Mouse (Mus musculus): Measurements from ENCODE around the gene Zfp593. TPM values are rescaled to one million over a fixed set of nuclear protein-coding genes. Genes with fewer than 3 reads are reported as not detected.

Zfp593 gene
- total RNA-seq, 2 experiments from 2014 or later: 4.5 to 4.7 TPM

DNA sequence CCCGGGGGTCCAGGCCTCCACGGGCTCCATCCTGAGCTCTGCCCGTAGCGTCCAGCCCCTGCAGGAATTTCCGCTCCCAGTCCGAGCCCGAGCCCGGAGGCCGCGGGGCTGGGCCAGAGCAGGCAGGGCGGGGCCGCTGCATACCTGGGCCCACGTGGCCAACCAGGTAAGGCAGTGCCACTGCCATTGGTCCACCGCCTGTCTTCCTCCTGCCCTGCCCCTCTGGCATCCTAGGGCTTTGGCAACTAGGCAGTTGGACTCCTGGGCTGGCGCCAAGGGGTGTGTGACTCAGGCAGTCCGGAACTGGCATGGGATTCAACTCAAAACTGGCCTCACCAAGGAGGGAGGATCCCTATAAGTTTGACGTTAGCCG, 7.1 kb downstream of the Zfp593 start, which contains the start of gene Cnksr1:
Gene Cnksr1 (minus strand): TSS at position 121 of the 373 bp plus-strand sequence.
- intact Hi-C loops (cut with DNase I): no loop called here
- DNase-seq: peak; percentile 67 to 77

DNA sequence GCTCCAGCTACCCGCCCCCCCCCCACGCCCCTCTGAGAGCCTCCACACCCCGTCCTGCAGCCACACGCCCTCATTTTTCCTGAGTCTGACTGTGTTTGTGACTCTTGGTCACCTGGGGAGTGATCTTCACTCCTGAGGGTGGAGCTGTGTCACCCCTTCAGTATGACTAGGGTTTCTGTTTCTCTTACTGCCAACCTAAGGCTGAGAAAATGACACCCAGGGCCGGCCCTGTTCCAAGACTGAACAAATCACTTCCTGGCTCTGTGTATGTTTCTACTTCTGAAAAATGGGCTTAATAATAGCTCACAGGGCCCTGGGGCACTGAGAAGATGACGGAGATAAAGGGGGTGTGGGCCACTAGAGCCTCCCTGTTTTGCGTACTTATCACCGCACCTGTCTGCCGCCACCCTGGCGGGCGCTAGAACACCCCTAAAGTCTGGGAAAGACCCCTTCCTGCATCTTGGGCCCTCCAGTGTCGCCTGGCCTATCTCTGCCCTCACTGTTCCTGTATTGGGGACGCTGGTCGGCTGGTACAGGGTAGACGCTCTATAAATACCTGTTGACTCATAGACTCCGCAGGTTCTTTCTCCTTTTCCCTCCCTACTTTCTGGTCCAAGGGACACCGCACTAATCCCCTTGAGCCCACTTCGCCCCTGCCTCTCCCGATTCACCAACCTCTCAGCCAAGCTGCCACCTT, 7.7 kb downstream of the Zfp593 start:
- intact Hi-C loops (cut with DNase I): no loop called here
- DNase-seq: no peak

DNA sequence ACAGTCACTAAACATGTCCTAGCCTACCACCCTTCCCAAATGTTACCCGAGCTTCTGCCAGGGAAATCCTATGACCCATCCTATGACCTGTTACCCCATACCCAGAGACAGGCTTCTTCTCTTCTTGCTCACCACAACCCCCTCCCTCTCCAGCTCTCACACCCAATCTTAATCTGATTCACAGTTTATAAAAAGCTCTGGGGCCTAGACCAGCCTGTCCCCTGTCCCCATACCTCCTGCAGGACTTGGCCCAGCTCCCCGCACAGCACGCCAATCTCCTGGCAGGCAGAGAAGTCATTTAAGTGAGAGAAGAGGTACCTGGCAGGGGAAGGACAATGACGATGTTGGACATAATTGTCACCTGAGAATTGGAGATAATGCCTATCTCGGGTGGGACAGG, 10.5 kb downstream of the Zfp593 start:
- peak in 1 of 2 experiments; percentile 44 for DNase-seq

DNA sequence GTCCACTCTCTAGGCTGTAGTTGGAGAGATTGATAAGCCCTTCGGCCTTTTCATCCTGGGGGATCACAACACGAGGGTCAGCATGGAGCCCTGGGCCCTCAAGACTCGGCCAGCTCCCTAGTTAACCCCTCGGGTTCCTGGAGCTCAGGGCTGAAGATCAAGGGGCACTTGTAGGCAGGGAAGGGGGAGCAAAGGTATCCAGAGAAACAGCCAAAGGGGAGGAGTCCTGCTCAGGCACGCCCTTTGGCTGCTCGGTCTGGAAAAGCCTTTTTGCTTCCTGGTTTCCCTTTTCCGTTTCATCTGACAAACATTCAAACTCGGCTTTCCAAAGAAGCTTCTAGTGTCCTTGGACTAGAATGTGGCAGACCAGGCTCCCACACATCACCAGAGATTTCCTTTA, 15.0 kb downstream of the Zfp593 start:
- intact Hi-C loops (cut with DNase I): no loop called here
- no peak for DNase-seq

More for the DNA sequence above, 10.5 kb downstream of the Zfp593 start:
- intact Hi-C loops (cut with DNase I): no loop called here

DNA sequence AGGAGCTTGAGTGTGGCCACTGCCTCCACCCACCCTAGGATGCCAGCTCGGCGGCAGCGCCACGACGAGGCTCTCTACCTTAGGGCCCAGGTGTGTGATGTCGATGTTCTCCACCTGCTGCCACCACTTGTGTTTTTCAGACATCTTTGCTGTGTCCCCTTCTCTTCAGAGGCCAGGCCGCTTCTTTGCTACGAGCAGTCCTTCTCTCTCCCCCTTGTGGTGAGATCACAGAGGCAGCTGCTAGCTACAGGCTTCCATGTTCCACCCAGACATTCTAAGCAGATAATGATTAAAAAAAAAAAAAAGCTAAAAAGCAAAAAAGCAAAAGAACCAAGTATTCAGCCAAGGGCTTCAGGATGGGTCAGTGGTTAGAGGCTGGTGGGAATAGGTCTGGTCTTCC, 18.2 kb downstream of the Zfp593 start, which contains the start of gene Catsper4:
Gene Catsper4 (minus strand): TSS at position 190 of the 400 bp plus-strand sequence.
- DNase-seq: no peak
- intact Hi-C loops (cut with DNase I): no loop called here

DNA sequence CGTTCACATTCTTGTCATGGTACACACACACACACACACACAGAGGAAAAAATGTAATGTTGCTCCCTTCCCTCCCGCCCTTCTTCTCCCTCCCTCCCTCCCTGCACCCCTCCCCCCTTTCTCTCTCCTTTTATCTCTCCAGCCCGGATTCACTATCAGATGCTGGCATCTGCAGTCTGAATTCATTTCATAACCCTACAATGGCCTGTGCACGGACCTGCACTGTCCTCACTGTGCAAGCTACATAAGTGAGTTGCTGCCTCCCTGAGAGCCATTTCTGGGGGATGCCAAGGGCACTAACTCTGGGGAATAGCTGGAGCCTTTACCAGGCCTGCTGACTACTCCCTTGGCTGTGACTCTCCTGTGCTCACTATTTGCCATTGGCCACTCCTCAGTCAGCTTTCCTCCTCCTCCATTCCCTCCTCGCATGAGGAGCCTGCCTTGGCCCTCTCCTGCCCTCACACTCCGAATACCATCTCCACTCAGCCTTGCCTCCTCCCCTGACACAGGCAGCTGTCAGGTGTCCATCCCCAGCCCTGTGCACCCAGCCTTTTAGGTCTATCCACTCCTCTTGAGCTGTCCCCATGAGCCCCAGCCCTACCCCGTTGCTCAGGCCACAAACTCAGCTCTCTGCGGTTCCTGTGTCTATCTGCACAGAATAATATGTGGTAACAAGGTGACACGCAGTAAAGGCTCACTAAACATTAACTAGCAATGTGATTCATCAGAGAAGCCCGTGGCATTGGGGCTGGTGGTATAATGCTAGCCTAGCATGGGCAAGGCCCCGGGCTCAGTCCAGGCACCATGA, 22.4 kb downstream of the Zfp593 start:
- intact Hi-C loops (cut with DNase I): no loop called here
- no peak for DNase-seq

DNA sequence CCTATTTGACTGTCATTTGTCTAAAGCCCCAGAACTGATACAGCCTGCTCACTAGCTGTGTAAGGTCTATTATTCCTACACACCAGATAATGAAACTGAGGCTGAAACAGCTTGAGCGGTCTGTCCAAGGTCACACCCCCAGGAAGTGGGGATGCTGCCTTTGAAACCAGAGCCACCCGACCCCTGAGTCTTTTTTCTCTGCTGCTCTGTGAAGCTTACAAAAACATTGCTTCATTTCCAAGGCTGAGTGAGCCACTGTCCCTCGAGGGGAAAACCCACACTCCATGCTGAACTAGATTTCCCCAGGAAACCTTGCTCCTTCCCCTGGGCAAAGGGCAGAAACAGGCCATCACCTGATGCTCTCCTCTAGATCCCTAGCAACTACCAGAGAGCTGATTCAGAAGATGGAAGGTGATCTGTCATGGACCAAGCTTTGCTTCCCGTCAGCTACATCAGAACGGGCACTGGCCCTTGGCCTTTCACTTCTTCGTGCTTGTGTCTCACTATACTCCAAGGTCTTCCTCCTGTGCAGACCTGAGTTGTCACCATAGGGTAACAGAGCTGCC, 38.8 kb downstream of the Zfp593 start:
- intact Hi-C loops (cut with DNase I): no loop called here

DNA sequence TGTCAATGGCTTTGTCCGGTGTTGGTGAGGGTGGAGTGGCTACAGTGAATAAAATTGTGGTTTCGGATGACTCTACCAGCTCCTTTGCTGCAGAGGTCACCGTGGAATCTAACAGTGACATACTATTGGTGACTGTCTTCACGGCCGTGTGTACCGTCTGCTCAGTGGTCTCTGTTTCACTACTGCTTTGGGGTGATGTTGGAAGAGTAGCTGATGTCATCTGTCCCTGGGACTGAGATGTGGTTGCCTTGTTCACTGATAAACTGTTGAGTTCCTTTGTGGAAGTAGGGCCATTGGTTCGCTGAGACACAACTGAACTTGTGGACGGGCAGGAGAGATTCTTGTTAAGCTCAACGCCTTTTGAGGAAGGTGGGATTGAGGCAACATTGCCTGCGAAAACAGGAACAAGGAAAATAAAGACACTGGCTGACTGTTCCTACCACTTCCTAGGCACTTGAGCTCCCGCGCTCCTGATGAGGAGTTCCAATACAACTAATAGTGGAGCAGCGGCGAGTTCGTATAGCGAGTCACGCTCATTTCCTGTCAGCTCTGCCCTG, 42.0 kb downstream of the Zfp593 start:
- intact Hi-C loops (cut with DNase I): no loop called here
- DNase-seq: no peak

More for the DNA sequence above, 38.8 kb downstream of the Zfp593 start:
- DNase-seq: no peak

DNA sequence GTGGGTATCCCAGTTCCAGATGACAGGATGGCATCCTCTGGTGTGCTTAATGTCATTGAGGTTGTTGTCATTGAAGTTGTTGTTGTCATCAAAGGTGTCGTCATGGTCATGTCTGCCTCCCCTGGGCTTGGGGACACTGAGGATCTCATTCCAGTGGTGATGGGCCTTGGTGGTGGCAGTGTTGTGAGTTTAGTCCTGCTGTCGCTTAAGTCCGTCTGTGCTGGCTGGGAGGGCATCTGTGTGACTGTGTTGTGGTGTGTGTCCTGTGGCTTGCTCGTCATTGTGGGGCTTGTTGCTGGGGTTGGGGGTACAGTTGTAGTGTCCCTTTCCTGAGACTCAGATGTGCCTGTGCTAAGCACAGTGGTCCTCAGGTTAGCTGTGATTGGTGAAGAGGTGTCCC, 42.5 kb downstream of the Zfp593 start, which contains the start of gene Gm7534:
Gene Gm7534 (minus strand): TSS at position 101 of the 400 bp plus-strand sequence.
- no peak for DNase-seq

DNA sequence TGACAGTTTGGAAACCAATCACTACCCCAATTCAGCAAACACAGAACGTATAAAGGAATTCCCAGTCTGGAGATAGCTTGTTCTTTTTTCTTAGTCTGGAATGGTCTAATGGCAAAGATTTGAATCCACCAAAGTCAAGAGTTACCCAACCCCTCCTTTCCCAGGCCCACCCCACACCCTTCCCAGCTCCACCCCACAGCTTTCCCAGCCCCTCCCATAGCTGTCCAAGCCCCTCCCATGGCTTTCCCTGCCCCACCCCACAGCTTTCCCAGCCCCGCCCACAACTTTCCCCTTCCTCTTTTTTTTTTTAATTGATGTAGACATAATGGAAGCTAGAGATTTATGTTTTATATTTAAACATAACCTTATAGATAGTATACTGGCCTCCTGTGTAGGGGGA, 46.0 kb downstream of the Zfp593 start:
- intact Hi-C loops (cut with DNase I): no loop called here
- no peak for DNase-seq

More for the DNA sequence above, 42.5 kb downstream of the Zfp593 start, which contains the start of gene Gm7534:
- intact Hi-C loops (cut with DNase I): no loop called here

Other genes with a start within 250 kb of the Zfp593 start
- 10 to 100 TPM; 10.5 to 10.9 TPM for gene Dhdds, start 244.7 kb downstream of the Zfp593 start, total RNA-seq (2021)
- 1 to 10 TPM in 1 of 2 experiments, under 1 TPM in 1; 0.28 to 1.1 TPM for gene Lin28a, start 226.8 kb downstream of the Zfp593 start, total RNA-seq (2021)
- not detected for gene Zfp683, start 191.8 kb downstream of the Zfp593 start, total RNA-seq (2021)
- not detected for gene Crybg2, start 184.8 kb downstream of the Zfp593 start, total RNA-seq (2021)
- 1 to 10 TPM; 1.1 to 1.9 TPM for gene Cd52, start 150.5 kb downstream of the Zfp593 start, total RNA-seq (2021)
- 1 to 10 TPM; 1.4 to 2.1 TPM for gene Ubxn11, start 143.0 kb downstream of the Zfp593 start, total RNA-seq (2021)
- gene Sh3bgrl3, start 116.8 kb downstream of the Zfp593 start, total RNA-seq (2021): 10 to 100 TPM; 17.1 to 19.7 TPM
- 10 to 100 TPM; 51.0 to 64.2 TPM for gene Cep85, start 58.5 kb downstream of the Zfp593 start, total RNA-seq (2021)
- gene Gm7534, start 42.6 kb downstream of the Zfp593 start, total RNA-seq (2021): not detected
- 1 to 10 TPM; 1.3 to 1.4 TPM for gene Catsper4, start 18.2 kb downstream of the Zfp593 start, total RNA-seq (2021)
- gene Cnksr1, start 7.2 kb downstream of the Zfp593 start, total RNA-seq (2021): 10 to 100 TPM; 33.7 to 36.3 TPM
- gene E130218I03Rik, start 1.9 kb downstream of the Zfp593 start, total RNA-seq (2021): not detected
- gene Gm30191, start 1.3 kb upstream of the Zfp593 start, total RNA-seq (2021): not detected
- gene Grrp1, start 8.5 kb upstream of the Zfp593 start, total RNA-seq (2021): 1 to 10 TPM; 2.4 to 3.6 TPM
- gene Pdik1l, start 42.3 kb upstream of the Zfp593 start, total RNA-seq (2021): 1 to 10 TPM; 2.2 to 4.3 TPM
- 100 to 1,000 TPM; 241 to 268 TPM for gene Trim63, start 69.5 kb upstream of the Zfp593 start, total RNA-seq (2021)
- 10 to 100 TPM in 1 of 2 experiments, 1 to 10 TPM in 1; 3.8 to 22.3 TPM for gene Slc30a2, start 97.6 kb upstream of the Zfp593 start, total RNA-seq (2021)
- gene Extl1, start 138.3 kb upstream of the Zfp593 start, total RNA-seq (2021): 10 to 100 TPM; 25.9 to 29.9 TPM
- 1 to 10 TPM; 1.8 to 4.0 TPM for gene Pafah2, start 150.7 kb upstream of the Zfp593 start, total RNA-seq (2021)
- gene Stmn1, start 222.7 kb upstream of the Zfp593 start, total RNA-seq (2021): 1 to 10 TPM; 8.0 TPM

Data from gastrocnemius, postnatal 36 days (tissue).